Mouse (Mus musculus) liver, embryonic 14.5 days (tissue): ENCODE data around the gene Fat3. TPM values are rescaled to one million over a fixed set of nuclear protein-coding genes. Genes with fewer than 3 reads are reported as not detected.

Source experiments
- ATAC-seq: fragments of 200-750 bp; cut with Nextera tagmentation; 2 replicates; pipeline ENCODE4 v1.8.0; 2017; ENCODE audit warnings: moderate number of reproducible peaks, mild to moderate bottlenecking, moderate library complexity; ENCODE audit not compliant: insufficient read depth
- DNase-seq, 3 experiments: peaks; one replicate each; pipeline ENCODE4 v3.0.0-alpha.2; 2012 to 2013; ENCODE audit warnings: low read depth in 3 of 3, low spot score in 3 of 3
- H3K27ac ChIP-seq: fragments of 300-500 bp; sonication (generic); 2 replicates; pipeline ENCODE4 v1.5.1; 2014; ENCODE audit warnings: moderate library complexity, mild to moderate bottlenecking, control low read depth, inconsistent platforms
- H3K27me3 ChIP-seq: fragments of 300-500 bp; sonication (generic); 2 replicates; pipeline ENCODE4 v1.6.1; 2014; ENCODE audit warnings: mild to moderate bottlenecking, low read length, moderate library complexity; ENCODE audit not compliant: control insufficient read depth, insufficient read depth
- H3K36me3 ChIP-seq: fragments of 300-500 bp; sonication (generic); replicated peaks from 2 replicates; pipeline ENCODE4 v1.6.1; 2014; ENCODE audit warnings: low read depth; ENCODE audit not compliant: control insufficient read depth, insufficient read depth
- H3K4me1 ChIP-seq, 2 experiments: fragments of 200-500 bp in 1 of 2; fragments of 300-500 bp in 1 of 2; sonication (generic) in 1 of 2; replicated peaks; 2 replicates each; pipeline ENCODE4 v1.6.1; 2012 to 2014; ENCODE audit warnings: antibody characterized with exemption in 1 of 2, inconsistent platforms in 1 of 2, low read length in 1 of 2; ENCODE audit not compliant: control insufficient read depth in 2 of 2, insufficient read depth in 2 of 2
- H3K4me2 ChIP-seq: fragments of 300-500 bp; sonication (generic); 2 replicates; pipeline ENCODE4 v1.6.1; 2014; ENCODE audit warnings: low read depth, mild to moderate bottlenecking, control low read depth, moderate library complexity
- H3K4me3 ChIP-seq, 2 experiments: fragments of 200-500 bp in 1 of 2; fragments of 300-500 bp in 1 of 2; sonication (generic) in 1 of 2; 2 replicates each; pipeline ENCODE4 v1.5.1; 2012 to 2014; ENCODE audit warnings: low read depth in 2 of 2, low read length in 2 of 2, mild to moderate bottlenecking in 2 of 2, control low read depth in 1 of 2, inconsistent platforms in 1 of 2, moderate library complexity in 1 of 2; ENCODE audit not compliant: insufficient read depth in 1 of 2
- H3K9ac ChIP-seq: fragments of 300-500 bp; sonication (generic); replicated peaks from 2 replicates; pipeline ENCODE4 v1.6.1; 2014; ENCODE audit warnings: mild to moderate bottlenecking, control low read depth, moderate library complexity
- H3K9me3 ChIP-seq: fragments of 300-500 bp; sonication (generic); 2 replicates; pipeline ENCODE4 v1.6.1; 2016; ENCODE audit warnings: low read length, mixed read lengths; ENCODE audit not compliant: control insufficient read depth
- CTCF ChIP-seq: IDR thresholded peaks from 2 replicates; pipeline ENCODE4 v1.5.1; 2016; ENCODE audit warnings: antibody characterized with exemption, low read depth, control low read depth
- EP300 ChIP-seq: IDR thresholded peaks from 2 replicates; pipeline ENCODE4 v1.6.1; 2016; ENCODE audit warnings: antibody characterized with exemption, low read depth
- WGBS: fragments of 180-500 bp; shearing (Covaris S2); extraction: QIAGEN DNeasy Blood & Tissue Kit; methylation state at CpG from one replicate; pipeline ENCODE4 v1.1.7; 2014; ENCODE audit not compliant: insufficient replicate concordance; 5-methylcytosine and 5-hydroxymethylcytosine counted together
- polyA plus RNA-seq, 2 experiments: library from polyadenylated mRNA; depleted of rRNA in 1 of 2; stranded (reverse) in 1 of 2; unstranded in 1 of 2; fragments of >200 nt; fragmentation: Nextera tagmentation in 1 of 2; extraction: Ambion mirVana in 1 of 2; gene quantifications; 2 replicates each; pipeline versions ENCODE4 v1.2.1 to v1.2.3; 2012 to 2014

The Fat3 gene
- polyA plus RNA-seq, 2 experiments: 0.06 TPM; not detected in 1

GRCm38 (mm10) chr9:15861402-15861801 is 639.7 kb downstream of the Fat3 start:
- ATAC-seq (no peak), DNase-seq (no peak)
- Histone ChIP-seq H3K9me3 (no peaks in the 10 kb centered on the region), H3K4me1 (no peaks in the 10 kb centered on the region), H3K27me3 (no peaks in the 10 kb centered on the region), H3K36me3 (no peaks in the 10 kb centered on the region), H3K4me3 (no peak overlapping the region), H3K27ac (no peak overlapping the region), H3K9ac (no peak overlapping the region), H3K4me2 (no peak overlapping the region)
- TF ChIP-seq CTCF (no peak), EP300 (no peak)
- 51% methylated on average over 5 of the region's 5 CpGs for WGBS
